Mouse (Mus musculus) ES-E14 (cell line): ENCODE measurements at regions not wholly inside any gene's neighbourhood (a gene's known extent, or its start where the extent isn't known, plus 50 kb on each side); places are given as distances from the start of the nearest gene placed in this dataset.

Experiments used
- DNase-seq: peaks from one replicate; pipeline ENCODE4 v3.0.0-alpha.2; 2013; ENCODE audit warnings: low read depth, low spot score
- H3K27ac ChIP-seq: 2 replicates; pipeline ENCODE4 v1.5.1; 2012; ENCODE audit warnings: low read depth, mild to moderate bottlenecking, low read length, moderate library complexity, mixed read lengths; ENCODE audit not compliant: poor library complexity, insufficient read depth, severe bottlenecking
- H3K36me3 ChIP-seq: 2 replicates; pipeline ENCODE4 v1.6.1; 2012; ENCODE audit warnings: mild to moderate bottlenecking, low read length, moderate library complexity, mixed read lengths; ENCODE audit not compliant: control insufficient read depth, poor library complexity, insufficient read depth, severe bottlenecking
- H3K4me1 ChIP-seq, 2 experiments: fragments of 150-350 bp in 1 of 2; sonication (generic) in 1 of 2; 2 replicates each; pipeline ENCODE4 v1.6.1; 2012; ENCODE audit warnings: low read length in 2 of 2, mild to moderate bottlenecking in 1 of 2, mixed read lengths in 1 of 2; ENCODE audit not compliant: control insufficient read depth in 2 of 2, insufficient read depth in 2 of 2, poor library complexity in 1 of 2
- H3K4me3 ChIP-seq, 2 experiments: fragments of 150-350 bp in 1 of 2; sonication (generic) in 1 of 2; 2 replicates each; pipeline ENCODE4 v1.5.1; 2012; ENCODE audit warnings: low read length in 2 of 2, low read depth in 1 of 2, mild to moderate bottlenecking in 1 of 2, mixed read lengths in 1 of 2; ENCODE audit not compliant: insufficient read depth in 1 of 2, poor library complexity in 1 of 2, severe bottlenecking in 1 of 2
- H3K9ac ChIP-seq: 2 replicates; pipeline ENCODE4 v1.6.1; 2012; ENCODE audit warnings: low read depth, mild to moderate bottlenecking, low read length, mixed read lengths; ENCODE audit not compliant: poor library complexity, insufficient read depth, severe bottlenecking
- H3K9me3 ChIP-seq: fragments of 150-350 bp; sonication (generic); 2 replicates; pipeline ENCODE4 v1.6.1; 2012; ENCODE audit warnings: low read depth, mild to moderate bottlenecking, low read length; ENCODE audit not compliant: control insufficient read depth, insufficient read depth
- CHD2 ChIP-seq: IDR thresholded peaks from 2 replicates; pipeline ENCODE4 v1.6.1; 2014; ENCODE audit warnings: mild to moderate bottlenecking, low read depth, low read length, inconsistent platforms
- HCFC1 ChIP-seq: IDR thresholded peaks from 2 replicates; pipeline ENCODE4 v1.6.1; 2012; ENCODE audit warnings: low read length, inconsistent platforms, borderline replicate concordance; ENCODE audit not compliant: insufficient read depth
- MAFK ChIP-seq: IDR thresholded peaks from 2 replicates; pipeline ENCODE4 v1.6.1; 2014; ENCODE audit warnings: mild to moderate bottlenecking, low read depth, low read length, inconsistent platforms; ENCODE audit not compliant: insufficient read depth
- ZC3H11A ChIP-seq: IDR thresholded peaks from 2 replicates; pipeline ENCODE4 v1.6.1; 2012; ENCODE audit warnings: low read depth, mild to moderate bottlenecking, inconsistent platforms, low read length, borderline replicate concordance
- ZNF384 ChIP-seq: IDR thresholded peaks from 2 replicates; pipeline ENCODE4 v1.6.1; 2012; ENCODE audit warnings: low read depth, low read length, inconsistent platforms
- in situ Hi-C, 2 experiments: fragments of 600-800 bp; cut with MboI; formaldehyde crosslinking; loops; one replicate each; pipeline ENCODE4 v1.15.1; 2025; ENCODE audit warnings: low sequenced_read_pairs in 2 of 2, inconsistent platforms in 1 of 2; ENCODE audit not compliant: unreplicated experiment in 2 of 2

- Histone ChIP-seq H3K27ac (no peak overlapping the region), H3K9me3 (no peaks in the 10 kb centered on the region), H3K4me3 (no peak overlapping the region), H3K36me3 (no peaks in the 10 kb centered on the region), H3K9ac (no peak overlapping the region), H3K4me1 (no peaks in the 10 kb centered on the region)
- TF ChIP-seq CHD2: no peak
- TF ChIP-seq MAFK: no peak
- TF ChIP-seq HCFC1: no peak
- TF ChIP-seq ZC3H11A: no peak
- TF ChIP-seq ZNF384: no peak
- in situ Hi-C loops: no loop called here
- DNase-seq: no peak
Observed at GRCm38 (mm10) chr2:75542331-75542730, 116.7 kb upstream of the Hnrnpa3 start.

- Histone ChIP-seq H3K36me3 (no peaks in the 10 kb centered on the region), H3K9ac (no peak overlapping the region), H3K4me3 (no peak overlapping the region), H3K9me3 (no peaks in the 10 kb centered on the region), H3K27ac (no peak overlapping the region), H3K4me1 (no peaks in the 10 kb centered on the region)
- in situ Hi-C loops: no loop called here
- DNase-seq: no peak
- no peak for TF ChIP-seq ZNF384
- TF ChIP-seq MAFK: no peak
- no peak for TF ChIP-seq CHD2
- TF ChIP-seq HCFC1: no peak
- no peak for TF ChIP-seq ZC3H11A
Observed at GRCm38 (mm10) chr2:75542781-75543180, 116.3 kb upstream of the Hnrnpa3 start.

GRCm38 (mm10) chr2:75545971-75546370 is 113.1 kb upstream of the Hnrnpa3 start:
- Histone ChIP-seq H3K9ac (no peak overlapping the region), H3K27ac (no peak overlapping the region), H3K36me3 (no peaks in the 10 kb centered on the region), H3K4me3 (no peak overlapping the region), H3K4me1 (no peaks in the 10 kb centered on the region), H3K9me3 (no peaks in the 10 kb centered on the region)
- in situ Hi-C loops: no loop called here
- TF ChIP-seq ZNF384 (no peak), HCFC1 (no peak), MAFK (no peak), CHD2 (no peak), ZC3H11A (no peak)
- DNase-seq: no peak

- H3K9me3 ChIP-seq: no peaks in the 10 kb centered on the region
- H3K36me3 ChIP-seq: no peaks in the 10 kb centered on the region
- H3K4me3 ChIP-seq: no peak overlapping the region
- no peak for TF ChIP-seq ZNF384
- TF ChIP-seq ZC3H11A: no peak
- TF ChIP-seq MAFK: no peak
- no peak for TF ChIP-seq HCFC1
- TF ChIP-seq CHD2: no peak
- no peak overlapping the region for H3K9ac ChIP-seq
- DNase-seq: no peak
- in situ Hi-C loops: no loop called here
- H3K27ac ChIP-seq: no peak overlapping the region
- H3K4me1 ChIP-seq: no peaks in the 10 kb centered on the region
Observed at GRCm38 (mm10) chr2:75555676-75556075, 103.4 kb upstream of the Hnrnpa3 start.

- no peak for DNase-seq
- Histone ChIP-seq H3K4me1 (no peaks in the 10 kb centered on the region), H3K4me3 (no peak overlapping the region), H3K27ac (no peak overlapping the region), H3K36me3 (no peaks in the 10 kb centered on the region), H3K9me3 (no peaks in the 10 kb centered on the region), H3K9ac (no peak overlapping the region)
- in situ Hi-C loops: no loop called here
- TF ChIP-seq MAFK (no peak), HCFC1 (no peak), ZC3H11A (no peak), ZNF384 (no peak), CHD2 (no peak)
Observed at GRCm38 (mm10) chr2:75556744-75557143, 102.3 kb upstream of the Hnrnpa3 start.
